ENCODE assay signal across 19 mouse cellular contexts in the genomic region with DNA sequence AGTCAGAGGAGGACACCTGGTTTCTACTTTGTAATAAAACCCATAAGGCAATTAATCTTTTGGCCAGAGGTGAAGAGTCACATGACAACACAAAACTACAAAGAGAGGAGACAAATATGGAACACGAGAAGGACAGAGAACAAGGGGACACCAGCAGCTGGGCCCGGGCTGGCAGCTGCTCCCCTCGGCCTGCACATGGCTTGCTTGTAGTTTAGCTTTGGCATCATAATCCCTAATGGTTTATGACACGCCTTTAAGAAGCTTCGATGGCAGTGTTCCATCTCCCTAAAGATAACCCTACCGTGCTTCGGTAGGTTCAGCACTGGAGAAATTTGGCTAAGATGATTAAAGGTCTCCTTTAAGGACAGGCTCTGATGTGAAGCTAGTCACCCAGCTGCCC.
"Had no signal": no experiment of that assay in that cellular context is flagged by ENCODE, and none has a peak within 500 bp of the region (broad histone marks: within the 10 kb centered on the region; RNA-seq: fewer than 3 reads in every experiment).

No protein-coding gene starts in this region.

- H3K9ac ChIP-seq: limb, embryonic 12.5 days; liver, embryonic 13.5 days; neural tube, embryonic 13.5 days had no signal

- ATAC-seq: intestine, postnatal 0 days had no signal

- H3K27me3 ChIP-seq: limb, embryonic 12.5 days; liver, embryonic 13.5 days; neural tube, embryonic 13.5 days had no signal

- H3K36me3 ChIP-seq: limb, embryonic 12.5 days; liver, embryonic 13.5 days; neural tube, embryonic 13.5 days had no signal

- H3K4me2 ChIP-seq: limb, embryonic 12.5 days; liver, embryonic 13.5 days; midbrain, embryonic 11.5 days; neural tube, embryonic 13.5 days had no signal

- H3K9me3 ChIP-seq: limb, embryonic 12.5 days; liver, embryonic 13.5 days; neural tube, embryonic 13.5 days had no signal

- DNase-seq: kidney, adult 2 months; kidney, postnatal 25 days; liver, embryonic 13.5 days; lung, adult 2 months; lung, postnatal 14 days; lung, postnatal 4 days; midbrain, embryonic 14.5 days; right cerebral cortex, adult 18-20 months; right cerebral cortex, postnatal 14 days; right cerebral cortex, postnatal 4 days; thymus, adult 18-20 months; thymus, postnatal 14 days; thymus, postnatal 4 days had no signal

- H3K4me1 ChIP-seq: limb, embryonic 12.5 days; liver, embryonic 13.5 days had no signal

- H3K4me3 ChIP-seq: limb, embryonic 12.5 days; liver, embryonic 13.5 days; neural tube, embryonic 13.5 days had no signal

- H3K27ac ChIP-seq: kidney, postnatal 0 days; limb, embryonic 12.5 days; liver, embryonic 13.5 days; neural tube, embryonic 13.5 days; stomach, postnatal 0 days had no signal
